Mouse (Mus musculus) left cerebral cortex, postnatal 25 days (tissue): ENCODE measurements around the gene Lhpp. TPM values are rescaled to one million over a fixed set of nuclear protein-coding genes. Genes with fewer than 3 reads are reported as not detected.

Source experiments
- DNase-seq, 2 experiments: peaks; one replicate each; pipeline ENCODE4 v3.0.0; 2022; ENCODE audit warnings: low spot score in 2 of 2, mixed read lengths in 1 of 2
- intact Hi-C: fragments of 180-260 bp; cut with DNase I; formaldehyde crosslinking; loops from one replicate; pipeline ENCODE4 v1.15.1; 2025
- total RNA-seq, 2 experiments: library from RNA; stranded (reverse); gene quantifications; 2 replicates each; pipeline ENCODE4 v1.2.3; 2021

Lhpp gene
- total RNA-seq = 10 to 100 TPM; 15.3 to 19.2 TPM

- DNase-seq = peak; percentile 79 to 84
- intact Hi-C loops = no loop called here
Observed at GRCm38 (mm10) chr7:132610468-132611318, at the start of gene Lhpp. Gene Lhpp, plus strand, starts transcription at chr7:132610638.

GRCm38 (mm10) chr7:132565831-132566230 lies 44.6 kb upstream of the Lhpp start:
- no peak for DNase-seq
- intact Hi-C loops = no loop called here

DNA sequence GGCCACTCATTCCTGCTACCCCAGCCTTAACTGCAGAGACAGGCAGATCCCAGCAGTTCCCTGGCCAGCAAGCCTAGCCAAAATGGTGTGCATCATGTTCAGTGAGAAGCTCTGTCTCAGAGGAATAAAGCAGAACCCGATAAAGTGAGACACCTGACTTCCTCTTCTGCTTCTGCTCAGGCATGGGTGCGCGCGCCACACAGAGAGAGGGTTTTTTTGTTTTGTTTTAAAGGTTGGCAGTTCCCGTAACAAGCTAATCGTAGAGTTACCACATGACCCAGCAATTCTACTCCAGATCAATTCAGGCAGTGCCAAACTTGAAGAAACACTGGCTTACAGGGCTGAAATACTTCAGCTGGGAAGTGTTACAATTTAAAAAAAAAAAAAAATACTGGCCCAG lies 41.6 kb upstream of the Lhpp start:
- peak in 1 of 2 experiments; percentile 35 for DNase-seq
- intact Hi-C loops = no loop called here

- peak in 1 of 2 experiments; percentile 23 for DNase-seq
- intact Hi-C loops = loop anchor here (10.0 kb wide), 2 partner anchors 245 to 285 kb away; partner anchors contain the start of genes Abraxas2, Eef1akmt2 and Fam53b
Observed at GRCm38 (mm10) chr7:132570071-132570470, 40.4 kb upstream of the Lhpp start.

DNA sequence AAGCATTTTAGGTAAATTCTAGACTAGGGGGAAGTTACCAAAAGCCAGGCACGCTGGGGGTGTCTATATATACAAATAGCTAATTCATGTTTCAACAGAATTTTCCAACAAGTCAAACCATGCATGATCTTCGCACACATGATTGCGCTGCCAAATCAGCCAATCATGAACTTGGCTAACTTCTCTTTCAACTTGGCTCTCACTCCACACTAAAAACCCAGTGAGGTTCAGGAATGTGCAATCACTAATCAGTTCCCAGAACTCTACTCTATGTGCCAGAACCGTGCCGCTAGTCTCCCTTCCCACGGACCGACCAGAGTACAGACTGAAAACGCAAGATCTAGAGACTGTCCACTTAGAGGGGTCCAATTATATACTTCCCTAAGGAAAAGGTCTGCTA lies 39.0 kb upstream of the Lhpp start:
- DNase-seq = no peak
- intact Hi-C loops = loop anchor here (10.0 kb wide), 2 partner anchors 243 to 283 kb away; partner anchors contain the start of genes Abraxas2, Eef1akmt2 and Fam53b

- intact Hi-C loops = loop anchor here (10.0 kb wide), 2 partner anchors 242 to 282 kb away; partner anchors contain the start of genes Abraxas2, Eef1akmt2 and Fam53b
- DNase-seq = no peak
Observed at GRCm38 (mm10) chr7:132572738-132573137, 37.7 kb upstream of the Lhpp start.

DNA sequence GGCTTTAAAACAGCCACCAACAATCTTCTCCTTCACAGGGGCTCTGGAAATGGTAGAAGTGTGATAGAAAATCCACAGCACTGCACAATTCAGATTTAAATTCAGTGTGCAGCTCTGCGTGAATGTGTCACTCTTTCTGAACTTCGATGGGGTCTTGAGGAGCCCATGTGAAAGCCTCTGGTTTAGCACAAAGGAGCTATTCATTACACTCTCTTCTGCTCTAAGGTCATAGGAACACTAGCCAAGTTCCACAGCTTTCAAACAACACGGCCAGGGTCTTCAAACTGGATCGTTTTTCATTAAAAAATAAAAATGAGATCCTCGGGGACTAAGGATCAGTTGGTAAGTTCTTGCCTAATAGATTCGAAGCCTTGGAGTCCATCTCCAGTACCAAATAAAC lies 37.2 kb upstream of the Lhpp start:
- intact Hi-C loops = loop anchor here (10.0 kb wide), 2 partner anchors 242 to 282 kb away; partner anchors contain the start of genes Abraxas2, Eef1akmt2 and Fam53b
- peak in 1 of 2 experiments; percentile 16 for DNase-seq

GRCm38 (mm10) chr7:132574646-132575045 lies 35.8 kb upstream of the Lhpp start:
- no peak for DNase-seq
- intact Hi-C loops = loop anchor here (5.0 to 10.0 kb wide), 3 partner anchors 63 to 280 kb away; partner anchors contain the start of genes Abraxas2, Eef1akmt2 and Fam53b

DNA sequence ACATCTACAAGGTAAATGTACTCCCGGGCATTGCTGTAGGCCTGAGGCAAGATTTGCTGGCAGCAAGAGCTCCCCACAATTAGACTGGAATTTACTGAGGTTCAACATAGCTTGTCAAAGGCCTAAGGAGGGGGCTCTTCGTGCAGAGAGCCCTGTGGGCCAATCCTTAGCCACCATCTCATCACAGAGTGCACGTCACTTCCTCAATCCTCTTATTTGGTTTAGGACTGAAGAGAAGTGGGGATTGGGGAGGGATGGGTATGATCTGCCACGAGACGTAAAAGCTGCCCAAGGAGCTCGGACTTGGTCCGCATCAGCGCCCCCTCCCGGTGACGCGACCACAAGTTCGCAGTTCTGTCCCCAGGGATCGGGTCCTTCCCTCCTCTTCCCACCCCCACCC lies 34.8 kb upstream of the Lhpp start:
- intact Hi-C loops = loop anchor here (5.0 to 10.0 kb wide), 3 partner anchors 62 to 279 kb away; partner anchors contain the start of genes Abraxas2, Eef1akmt2 and Fam53b
- DNase-seq = peak; percentile 79 to 92

GRCm38 (mm10) chr7:132576116-132576650 lies 34.3 kb upstream of the Lhpp start, which contains the start of gene Oat:
Gene Oat, minus strand, starts transcription at chr7:132576398.
- intact Hi-C loops = loop anchor here (5.0 to 10.0 kb wide), 3 partner anchors 61 to 279 kb away; partner anchors contain the start of genes Abraxas2, Eef1akmt2 and Fam53b

GRCm38 (mm10) chr7:132576891-132577290 lies 33.5 kb upstream of the Lhpp start:
- intact Hi-C loops = loop anchor here (5.0 to 10.0 kb wide), 3 partner anchors 60 to 278 kb away; partner anchors contain the start of genes Abraxas2, Eef1akmt2 and Fam53b
- DNase-seq = no peak

More at GRCm38 (mm10) chr7:132576116-132576650, 34.3 kb upstream of the Lhpp start, which contains the start of gene Oat:
- peak; percentile 95 to 98 for DNase-seq

DNA sequence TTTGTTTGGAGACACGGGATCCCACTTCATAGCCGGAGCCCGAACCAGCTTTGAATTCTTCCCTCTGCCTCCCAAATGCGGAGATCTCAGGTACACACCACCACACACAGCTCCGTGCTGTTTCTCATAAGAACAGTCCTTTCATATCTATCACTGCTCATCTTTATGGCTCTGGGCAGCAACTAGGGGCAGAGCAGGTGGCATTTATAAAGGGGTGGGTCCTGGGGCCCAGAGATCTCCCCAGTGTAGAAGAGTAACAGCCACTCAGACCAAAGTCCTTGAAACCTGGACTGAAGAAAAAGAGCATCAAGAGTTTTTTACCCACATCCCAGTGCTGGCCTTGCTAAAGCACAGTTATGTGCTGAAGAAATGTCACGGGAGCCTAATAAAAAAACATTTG lies 29.9 kb upstream of the Lhpp start:
- intact Hi-C loops = no loop called here
- no peak for DNase-seq

GRCm38 (mm10) chr7:132581441-132581840 lies 29.0 kb upstream of the Lhpp start:
- intact Hi-C loops = no loop called here
- no peak for DNase-seq

DNA sequence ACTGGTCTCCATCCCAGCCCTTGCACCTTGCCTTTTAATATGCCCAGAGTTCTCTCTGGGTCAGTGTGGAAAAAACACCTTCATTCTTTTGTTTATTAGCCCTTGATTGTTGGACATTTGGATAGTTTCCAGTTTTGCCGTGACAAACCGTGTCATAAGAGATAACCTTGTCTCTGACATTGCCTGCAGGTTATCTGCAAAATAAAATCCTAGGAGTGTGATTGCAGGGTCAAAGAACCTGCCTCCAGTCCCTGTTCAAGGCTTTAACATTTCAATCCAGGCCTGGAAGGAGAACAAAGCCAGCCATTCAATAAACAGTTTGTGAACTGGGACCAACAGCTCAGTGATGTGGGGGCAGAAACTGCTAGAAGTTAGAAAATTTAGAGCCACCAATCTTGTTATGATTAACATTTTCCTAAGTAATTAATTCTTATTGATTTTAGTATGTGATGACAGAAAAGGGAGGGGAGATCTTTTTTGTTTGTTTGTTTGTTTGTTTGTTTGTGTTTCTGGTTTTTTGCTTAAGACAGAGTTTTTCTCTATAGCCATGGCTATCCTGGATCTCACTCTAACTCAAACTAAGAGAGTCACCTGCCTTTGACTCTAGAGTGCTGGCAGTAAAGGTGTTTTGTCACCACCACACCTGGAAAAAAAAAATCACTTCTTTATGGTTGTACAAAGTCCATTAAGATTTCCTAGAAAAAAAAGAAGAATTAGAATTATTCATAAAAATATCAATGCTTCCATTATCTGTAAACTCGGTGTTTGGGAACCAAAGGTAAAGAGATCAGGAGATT lies 24.5 kb upstream of the Lhpp start:
- intact Hi-C loops = no loop called here
- DNase-seq = no peak

DNA sequence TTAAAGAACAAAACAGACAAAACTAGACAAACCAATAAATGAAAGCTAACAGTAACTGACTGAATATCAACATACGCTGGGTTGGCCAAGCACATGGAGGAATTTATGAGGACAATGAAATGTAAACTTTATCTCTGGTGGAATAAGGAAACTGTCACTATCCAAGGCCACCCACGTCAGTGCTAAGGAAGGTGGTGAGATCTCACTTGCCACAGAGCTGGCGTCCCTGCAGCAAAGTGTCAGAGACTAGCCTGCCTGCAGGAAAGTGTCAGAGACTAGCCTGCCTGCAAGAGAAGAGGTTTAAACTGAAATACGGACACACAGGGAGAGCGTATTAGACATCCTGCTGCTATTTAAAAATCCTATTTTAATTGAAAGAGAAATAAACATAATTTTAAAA lies 23.3 kb upstream of the Lhpp start:
- intact Hi-C loops = no loop called here
- peak in 1 of 2 experiments; percentile 58 for DNase-seq

DNA sequence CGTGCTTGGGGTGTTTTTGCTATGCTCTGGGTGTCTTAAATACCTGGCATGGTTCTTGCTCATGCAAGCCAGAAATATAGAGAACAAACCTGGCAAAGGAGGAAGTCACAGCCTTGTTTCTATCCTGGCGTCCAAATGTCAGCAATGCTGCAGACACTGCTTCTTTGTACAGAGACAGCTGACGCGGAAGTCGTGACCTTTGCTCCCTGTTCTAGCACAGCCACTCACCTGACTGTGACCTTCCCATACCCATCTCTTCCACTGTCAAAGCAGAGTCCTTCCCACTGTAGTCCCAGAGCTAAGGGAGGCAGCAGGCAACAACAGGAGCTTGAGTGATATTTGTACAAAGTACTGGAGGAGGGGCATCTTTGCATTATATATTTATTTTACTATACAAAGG lies 20.8 kb upstream of the Lhpp start:
- no peak for DNase-seq
- intact Hi-C loops = no loop called here

GRCm38 (mm10) chr7:132593762-132594161 lies 16.7 kb upstream of the Lhpp start:
- intact Hi-C loops = no loop called here
- peak; percentile 13 to 52 for DNase-seq

DNA sequence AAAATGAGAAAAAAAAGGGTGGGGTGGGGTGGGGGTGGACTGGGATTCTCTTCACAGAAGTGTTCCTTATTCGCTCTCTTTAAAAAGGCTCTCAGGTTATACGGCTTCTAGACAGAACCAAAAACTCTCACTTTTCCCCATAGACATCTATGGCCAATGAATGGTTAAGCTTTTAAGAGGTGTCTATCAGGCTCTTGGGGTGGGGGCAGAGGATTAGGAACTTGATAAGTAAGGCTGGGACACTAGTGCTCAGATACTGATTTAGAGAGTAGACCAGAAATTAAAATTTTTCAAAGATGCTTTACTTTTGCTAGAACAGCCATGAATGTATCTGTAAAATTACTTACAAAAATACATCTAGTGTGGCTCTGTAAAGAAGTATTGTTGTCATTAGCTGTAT lies 16.1 kb upstream of the Lhpp start:
- intact Hi-C loops = no loop called here
- DNase-seq = no peak

GRCm38 (mm10) chr7:132595787-132596186 lies 14.7 kb upstream of the Lhpp start:
- DNase-seq = no peak
- intact Hi-C loops = no loop called here
